Mouse (Mus musculus): Measurements from ENCODE around the gene Tmod3. TPM values are rescaled to one million over a fixed set of nuclear protein-coding genes. Genes with fewer than 3 reads are reported as not detected.

Gene Tmod3
- polyA plus RNA-seq, 1 experiment: 69.3 TPM

GRCm38 (mm10) chr9:75463050-75463660 lies 96.3 kb downstream of the Tmod3 start:
- Histone ChIP-seq H3K27ac (ENCODE audit: insufficient read depth, low read length) (peak overlapping the region; percentile 76), H3K36me3 (ENCODE audit: control insufficient read depth, insufficient read depth, low read length, poor library complexity, severe bottlenecking) (peaks cover 46% of the 10 kb centered on the region)

GRCm38 (mm10) chr9:75455684-75456083 lies 103.8 kb downstream of the Tmod3 start:
- Histone ChIP-seq H3K36me3 (ENCODE audit: control insufficient read depth, insufficient read depth, low read length, poor library complexity, severe bottlenecking) (peaks cover 73% of the 10 kb centered on the region), H3K27ac (ENCODE audit: insufficient read depth, low read length) (no peak overlapping the region), H3K9me3 (replicated peaks; ENCODE audit: control insufficient read depth, insufficient read depth, low read length, poor library complexity, severe bottlenecking) (no peaks in the 10 kb centered on the region), H3K4me1 (ENCODE audit: control insufficient read depth, insufficient read depth, low read length) (peaks cover 2% of the 10 kb centered on the region), H3K9ac (ENCODE audit: low read depth, poor library complexity, severe bottlenecking) (no peak overlapping the region), H3K27me3 (ENCODE audit: control insufficient read depth, insufficient read depth, low read length, poor library complexity, severe bottlenecking) (no peaks in the 10 kb centered on the region), H3K4me3 (ENCODE audit: low read depth, low read length) (no peak overlapping the region)
- TF ChIP-seq EP300 (IDR thresholded peaks at IDR 0.05; ENCODE audit: insufficient read depth, low read depth, low read length) (no peak), CTCF (IDR thresholded peaks at IDR 0.05; ENCODE audit: low read depth, low read length) (no peak), POLR2A (IDR thresholded peaks at IDR 0.05; ENCODE audit: insufficient read depth, low read length) (no peak)

More at GRCm38 (mm10) chr9:75463050-75463660, 96.3 kb downstream of the Tmod3 start:
- Histone ChIP-seq H3K4me3 (ENCODE audit: low read depth, low read length) (no peak overlapping the region), H3K9ac (ENCODE audit: low read depth, poor library complexity, severe bottlenecking) (no peak overlapping the region), H3K4me1 (ENCODE audit: control insufficient read depth, insufficient read depth, low read length) (peaks cover 6% of the 10 kb centered on the region), H3K9me3 (replicated peaks; ENCODE audit: control insufficient read depth, insufficient read depth, low read length, poor library complexity, severe bottlenecking) (no peaks in the 10 kb centered on the region), H3K27me3 (ENCODE audit: control insufficient read depth, insufficient read depth, low read length, poor library complexity, severe bottlenecking) (no peaks in the 10 kb centered on the region)
- TF ChIP-seq EP300 (IDR thresholded peaks at IDR 0.05; ENCODE audit: insufficient read depth, low read depth, low read length): 0 out of 2 replicates have a peak, but pooled peaks have one; percentile 66
- TF ChIP-seq CTCF (IDR thresholded peaks at IDR 0.05; ENCODE audit: low read depth, low read length): no peak

GRCm38 (mm10) chr9:75453994-75454393 lies 105.5 kb downstream of the Tmod3 start:
- peaks cover 69% of the 10 kb centered on the region for H3K36me3 ChIP-seq (ENCODE audit: control insufficient read depth, insufficient read depth, low read length, poor library complexity, severe bottlenecking)
- H3K9ac ChIP-seq (ENCODE audit: low read depth, poor library complexity, severe bottlenecking): no peak overlapping the region
- no peaks in the 10 kb centered on the region for H3K27me3 ChIP-seq (ENCODE audit: control insufficient read depth, insufficient read depth, low read length, poor library complexity, severe bottlenecking)
- H3K4me1 ChIP-seq (ENCODE audit: control insufficient read depth, insufficient read depth, low read length): peaks cover 2% of the 10 kb centered on the region
- H3K9me3 ChIP-seq (replicated peaks; ENCODE audit: control insufficient read depth, insufficient read depth, low read length, poor library complexity, severe bottlenecking): no peaks in the 10 kb centered on the region
- H3K27ac ChIP-seq (ENCODE audit: insufficient read depth, low read length): no peak overlapping the region
- TF ChIP-seq POLR2A (IDR thresholded peaks at IDR 0.05; ENCODE audit: insufficient read depth, low read length) (no peak), CTCF (IDR thresholded peaks at IDR 0.05; ENCODE audit: low read depth, low read length) (no peak), EP300 (IDR thresholded peaks at IDR 0.05; ENCODE audit: insufficient read depth, low read depth, low read length) (no peak)
- H3K4me3 ChIP-seq (ENCODE audit: low read depth, low read length): no peak overlapping the region

- Histone ChIP-seq H3K4me1 (ENCODE audit: control insufficient read depth, insufficient read depth, low read length) (no peaks in the 10 kb centered on the region), H3K4me3 (ENCODE audit: low read depth, low read length) (no peak overlapping the region), H3K9me3 (replicated peaks; ENCODE audit: control insufficient read depth, insufficient read depth, low read length, poor library complexity, severe bottlenecking) (no peaks in the 10 kb centered on the region), H3K27me3 (ENCODE audit: control insufficient read depth, insufficient read depth, low read length, poor library complexity, severe bottlenecking) (no peaks in the 10 kb centered on the region), H3K36me3 (ENCODE audit: control insufficient read depth, insufficient read depth, low read length, poor library complexity, severe bottlenecking) (peaks cover 50% of the 10 kb centered on the region), H3K27ac (ENCODE audit: insufficient read depth, low read length) (no peak overlapping the region), H3K9ac (ENCODE audit: low read depth, poor library complexity, severe bottlenecking) (no peak overlapping the region)
- no peak for TF ChIP-seq CTCF (IDR thresholded peaks at IDR 0.05; ENCODE audit: low read depth, low read length)
- no peak for TF ChIP-seq EP300 (IDR thresholded peaks at IDR 0.05; ENCODE audit: insufficient read depth, low read depth, low read length)
- TF ChIP-seq POLR2A (IDR thresholded peaks at IDR 0.05; ENCODE audit: insufficient read depth, low read length): no peak
Observed at GRCm38 (mm10) chr9:75448021-75448420, 111.4 kb downstream of the Tmod3 start.

Other genes starting within 250 kb of the Tmod3 start
- not detected in 2 replicates for gene Bcl2l10, start 211.9 kb downstream of the Tmod3 start, polyA plus RNA-seq (2011; ENCODE audit: insufficient read depth, insufficient read length, low read depth, missing spikeins)
- 130 and 147 TPM in 2 replicates for gene Mapk6, start 149.7 kb downstream of the Tmod3 start, polyA plus RNA-seq (2011; ENCODE audit: insufficient read depth, insufficient read length, low read depth, missing spikeins)
- 56.3 and 57.7 TPM in 2 replicates for gene Leo1, start 118.1 kb downstream of the Tmod3 start, polyA plus RNA-seq (2011; ENCODE audit: insufficient read depth, insufficient read length, low read depth, missing spikeins)
- 7.3 and 8.9 TPM in 2 replicates for gene Tmod2, start 51.7 kb upstream of the Tmod3 start, polyA plus RNA-seq (2011; ENCODE audit: insufficient read depth, insufficient read length, low read depth, missing spikeins)
- gene Lysmd2, start 66.1 kb upstream of the Tmod3 start, polyA plus RNA-seq (2011; ENCODE audit: insufficient read depth, insufficient read length, low read depth, missing spikeins): 7.0 and 8.3 TPM in 2 replicates
- gene Scg3, start 124.4 kb upstream of the Tmod3 start, polyA plus RNA-seq (2011; ENCODE audit: insufficient read depth, insufficient read length, low read depth, missing spikeins): not detected in 2 replicates
- 0.46 and 0.84 TPM in 2 replicates for gene Bmp5, start 215.7 kb upstream of the Tmod3 start, polyA plus RNA-seq (2011; ENCODE audit: insufficient read depth, insufficient read length, low read depth, missing spikeins)